Mouse (Mus musculus): Measurements from ENCODE around the gene Gm45233. TPM values are rescaled to one million over a fixed set of nuclear protein-coding genes. Genes with fewer than 3 reads are reported as not detected.
A peak's percentile ranks its signal among the peaks of the same experiment; 100 is the strongest.

The Gm45233 gene
- polyA plus RNA-seq, 1 experiment = not detected

DNA sequence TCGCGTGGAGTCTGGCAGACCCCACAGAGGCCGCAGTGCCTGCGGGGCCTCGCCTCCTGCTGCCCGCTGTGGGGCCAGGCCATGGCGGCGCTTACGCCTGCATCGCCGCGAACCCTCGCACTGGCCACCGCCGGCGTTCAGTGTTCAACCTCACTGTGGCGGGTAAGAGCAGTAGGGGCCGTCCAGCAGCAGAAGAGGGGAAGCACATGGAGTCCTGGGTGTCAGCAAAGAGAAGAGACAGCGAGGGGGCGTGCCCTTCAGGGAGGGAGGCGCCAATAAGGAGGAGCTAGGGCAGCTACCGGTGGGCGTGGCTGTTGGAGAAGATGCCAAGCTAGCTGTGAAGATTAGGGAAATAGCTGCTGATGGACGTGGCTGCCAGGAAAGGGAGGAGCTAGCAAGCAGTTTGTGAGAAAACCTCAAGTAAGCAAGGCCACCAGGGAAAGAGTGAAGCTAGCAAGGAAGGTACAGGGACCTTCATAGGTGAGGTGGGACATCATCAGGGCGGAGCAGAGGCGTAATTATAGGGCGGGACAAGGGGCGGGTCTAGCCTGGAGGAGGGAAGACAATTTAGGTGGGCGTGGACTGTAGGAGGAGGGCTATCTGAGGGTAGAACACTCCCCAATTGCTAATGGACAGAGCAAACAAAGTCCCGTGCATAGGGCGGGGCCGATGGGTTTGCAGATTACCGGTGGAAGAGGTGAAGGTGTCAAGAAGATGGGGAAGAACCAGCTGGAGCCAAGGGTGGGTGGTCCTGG, 21.6 kb downstream of the Gm45233 start:
- peaks cover 1% of the 10 kb centered on the region; the same call in 1 of the 2 replicates for H3K4me1 ChIP-seq (ENCODE audit: control insufficient read depth, insufficient read depth, insufficient read length, low read length)
- H3K27ac ChIP-seq (replicated peaks; ENCODE audit: low read depth, low read length) = 0 out of 2 replicates have a peak overlapping the region, but pooled peaks have one; percentile 1
- H3K4me3 ChIP-seq (ENCODE audit: insufficient read depth, low read depth, low read length) = peak overlapping the region; percentile 63

- Histone ChIP-seq H3K27ac (replicated peaks; ENCODE audit: low read depth, low read length) (0 out of 2 replicates have a peak overlapping the region, but pooled peaks have one; percentile 1), H3K4me3 (ENCODE audit: insufficient read depth, low read depth, low read length) (peak overlapping the region; percentile 63)
These were observed 22.3 kb downstream of the Gm45233 start for GRCm38 (mm10) chr7:43466099-43466694.

GRCm38 (mm10) chr7:43470373-43470772, 26.4 kb downstream of the Gm45233 start:
- no peak overlapping the region for H3K4me3 ChIP-seq (ENCODE audit: insufficient read depth, low read depth, low read length)
- no peaks in the 10 kb centered on the region for H3K4me1 ChIP-seq (ENCODE audit: control insufficient read depth, insufficient read depth, insufficient read length, low read length)
- H3K27ac ChIP-seq (replicated peaks; ENCODE audit: low read depth, low read length) = no peak overlapping the region

More at GRCm38 (mm10) chr7:43466099-43466694, 22.3 kb downstream of the Gm45233 start:
- H3K4me1 ChIP-seq (ENCODE audit: control insufficient read depth, insufficient read depth, insufficient read length, low read length) = no peaks in the 10 kb centered on the region

GRCm38 (mm10) chr7:43475706-43476105, 31.8 kb downstream of the Gm45233 start:
- Histone ChIP-seq H3K4me1 (ENCODE audit: control insufficient read depth, insufficient read depth, insufficient read length, low read length) (no peaks in the 10 kb centered on the region), H3K27ac (replicated peaks; ENCODE audit: low read depth, low read length) (no peak overlapping the region), H3K4me3 (ENCODE audit: insufficient read depth, low read depth, low read length) (no peak overlapping the region)

- H3K4me3 ChIP-seq (ENCODE audit: insufficient read depth, low read depth, low read length) = no peak overlapping the region
- H3K4me1 ChIP-seq (ENCODE audit: control insufficient read depth, insufficient read depth, insufficient read length, low read length) = no peaks in the 10 kb centered on the region
- H3K27ac ChIP-seq (replicated peaks; ENCODE audit: low read depth, low read length) = no peak overlapping the region
These were observed 32.4 kb downstream of the Gm45233 start for GRCm38 (mm10) chr7:43476376-43476775.

GRCm38 (mm10) chr7:43481191-43481590, 37.3 kb downstream of the Gm45233 start:
- H3K4me1 ChIP-seq (ENCODE audit: control insufficient read depth, insufficient read depth, insufficient read length, low read length) = no peaks in the 10 kb centered on the region
- H3K4me3 ChIP-seq (ENCODE audit: insufficient read depth, low read depth, low read length) = no peak overlapping the region
- no peak overlapping the region for H3K27ac ChIP-seq (replicated peaks; ENCODE audit: low read depth, low read length)

DNA sequence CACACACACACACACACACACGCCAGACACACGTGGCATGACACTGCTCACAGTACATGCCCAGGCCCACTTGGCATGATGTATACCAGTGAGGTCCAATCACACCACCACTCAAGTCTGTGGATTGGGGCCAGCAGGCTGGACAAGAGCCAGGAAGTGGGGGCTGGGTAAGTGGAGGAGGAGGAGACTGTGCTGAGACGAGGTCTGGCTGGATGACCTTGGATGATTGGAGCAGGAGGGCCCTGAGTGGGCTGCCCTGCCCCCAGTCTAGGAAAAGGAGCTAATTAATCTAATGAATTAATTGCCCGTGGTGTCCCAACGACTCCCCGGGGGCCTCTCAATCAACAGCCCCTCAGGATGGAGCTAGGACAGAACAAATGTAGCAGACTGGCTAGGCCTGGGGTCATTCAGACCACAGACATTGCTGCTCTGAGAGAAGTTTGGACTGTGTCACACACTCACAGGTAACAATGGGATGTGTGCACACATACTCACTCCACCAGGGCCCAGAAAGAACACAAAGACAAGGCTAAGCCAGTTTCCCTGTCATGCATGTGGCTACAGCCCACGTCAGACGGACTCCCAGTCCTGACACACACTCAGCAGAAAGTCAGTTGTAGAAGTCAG, 38.3 kb downstream of the Gm45233 start:
- Histone ChIP-seq H3K4me1 (ENCODE audit: control insufficient read depth, insufficient read depth, insufficient read length, low read length) (no peaks in the 10 kb centered on the region), H3K27ac (replicated peaks; ENCODE audit: low read depth, low read length) (no peak overlapping the region), H3K4me3 (ENCODE audit: insufficient read depth, low read depth, low read length) (no peak overlapping the region)

GRCm38 (mm10) chr7:43483236-43483635, 39.3 kb downstream of the Gm45233 start:
- no peak overlapping the region for H3K4me3 ChIP-seq (ENCODE audit: insufficient read depth, low read depth, low read length)
- H3K4me1 ChIP-seq (ENCODE audit: control insufficient read depth, insufficient read depth, insufficient read length, low read length) = no peaks in the 10 kb centered on the region
- no peak overlapping the region for H3K27ac ChIP-seq (replicated peaks; ENCODE audit: low read depth, low read length)

DNA sequence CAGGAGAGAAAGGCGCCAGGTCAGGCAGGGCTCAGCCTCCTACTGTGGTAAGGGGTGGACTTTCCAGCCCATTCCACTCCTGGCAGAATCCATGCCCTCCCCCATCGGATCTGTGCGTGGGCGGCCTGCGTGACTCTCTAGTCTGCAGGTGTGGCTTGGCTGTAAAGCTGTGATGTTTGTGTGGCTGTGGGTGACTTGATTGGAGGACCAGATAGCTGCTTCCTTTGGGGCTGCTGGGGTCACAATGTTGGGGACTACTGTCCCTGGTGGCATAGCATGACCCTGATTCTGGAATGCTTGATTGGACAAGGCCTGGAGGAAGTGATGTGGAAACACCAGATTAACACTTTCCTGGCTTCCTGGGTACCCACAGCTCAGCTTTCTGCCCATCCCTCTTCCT, 44.7 kb downstream of the Gm45233 start:
- H3K27ac ChIP-seq (replicated peaks; ENCODE audit: low read depth, low read length) = no peak overlapping the region
- H3K4me1 ChIP-seq (ENCODE audit: control insufficient read depth, insufficient read depth, insufficient read length, low read length) = no peaks in the 10 kb centered on the region; the same call in 1 of the 2 replicates
- H3K4me3 ChIP-seq (ENCODE audit: insufficient read depth, low read depth, low read length) = no peak overlapping the region

GRCm38 (mm10) chr7:43489631-43490125, 45.8 kb downstream of the Gm45233 start, which contains the start of gene Iglon5:
Iglon5 (minus strand) TSS chr7:43490075.
- H3K4me3 ChIP-seq (ENCODE audit: insufficient read depth, low read depth, low read length) = peak within 1 kb of the TSS; percentile 32; the same call in 1 of the 2 replicates
- H3K4me1 ChIP-seq (ENCODE audit: control insufficient read depth, insufficient read depth, insufficient read length, low read length) = no peaks in the 10 kb centered on the region; the same call in 1 of the 2 replicates
- H3K27ac ChIP-seq (replicated peaks; ENCODE audit: low read depth, low read length) = no peak within 1 kb of the TSS

- H3K27ac ChIP-seq (replicated peaks; ENCODE audit: low read depth, low read length) = no peak overlapping the region
- H3K4me1 ChIP-seq (ENCODE audit: control insufficient read depth, insufficient read depth, insufficient read length, low read length) = no peaks in the 10 kb centered on the region; the same call in 1 of the 2 replicates
- H3K4me3 ChIP-seq (ENCODE audit: insufficient read depth, low read depth, low read length) = 0 out of 2 replicates have a peak overlapping the region, but pooled peaks have one; percentile 19
These were observed 46.3 kb downstream of the Gm45233 start for GRCm38 (mm10) chr7:43490182-43490584.

DNA sequence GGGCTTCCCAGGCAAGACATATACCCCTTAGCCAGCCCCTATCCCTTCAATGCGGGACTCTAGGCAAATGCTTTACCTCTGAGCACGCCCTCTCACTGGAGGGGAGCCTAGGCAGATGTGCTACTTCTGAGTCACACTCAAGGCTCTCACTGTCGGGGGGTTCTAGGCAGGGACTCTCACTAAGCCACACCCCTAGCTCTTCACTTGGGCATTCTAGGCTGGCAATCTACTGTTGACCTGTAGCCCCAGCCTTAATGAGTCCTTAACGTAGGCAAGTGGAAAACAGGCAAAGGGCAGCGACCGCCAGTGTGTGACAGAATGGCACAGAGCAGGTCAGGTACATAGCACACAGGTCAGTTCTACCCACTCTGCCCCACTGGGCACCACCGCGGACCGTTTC, 46.9 kb downstream of the Gm45233 start:
- Histone ChIP-seq H3K27ac (replicated peaks; ENCODE audit: low read depth, low read length) (no peak overlapping the region), H3K4me3 (ENCODE audit: insufficient read depth, low read depth, low read length) (no peak overlapping the region), H3K4me1 (ENCODE audit: control insufficient read depth, insufficient read depth, insufficient read length, low read length) (no peaks in the 10 kb centered on the region; the same call in 1 of the 2 replicates)

- H3K27ac ChIP-seq (replicated peaks; ENCODE audit: low read depth, low read length) = no peak overlapping the region
- H3K4me3 ChIP-seq (ENCODE audit: insufficient read depth, low read depth, low read length) = no peak overlapping the region
- no peaks in the 10 kb centered on the region for H3K4me1 ChIP-seq (ENCODE audit: control insufficient read depth, insufficient read depth, insufficient read length, low read length)
These were observed 51.6 kb downstream of the Gm45233 start for GRCm38 (mm10) chr7:43495343-43496021.

DNA sequence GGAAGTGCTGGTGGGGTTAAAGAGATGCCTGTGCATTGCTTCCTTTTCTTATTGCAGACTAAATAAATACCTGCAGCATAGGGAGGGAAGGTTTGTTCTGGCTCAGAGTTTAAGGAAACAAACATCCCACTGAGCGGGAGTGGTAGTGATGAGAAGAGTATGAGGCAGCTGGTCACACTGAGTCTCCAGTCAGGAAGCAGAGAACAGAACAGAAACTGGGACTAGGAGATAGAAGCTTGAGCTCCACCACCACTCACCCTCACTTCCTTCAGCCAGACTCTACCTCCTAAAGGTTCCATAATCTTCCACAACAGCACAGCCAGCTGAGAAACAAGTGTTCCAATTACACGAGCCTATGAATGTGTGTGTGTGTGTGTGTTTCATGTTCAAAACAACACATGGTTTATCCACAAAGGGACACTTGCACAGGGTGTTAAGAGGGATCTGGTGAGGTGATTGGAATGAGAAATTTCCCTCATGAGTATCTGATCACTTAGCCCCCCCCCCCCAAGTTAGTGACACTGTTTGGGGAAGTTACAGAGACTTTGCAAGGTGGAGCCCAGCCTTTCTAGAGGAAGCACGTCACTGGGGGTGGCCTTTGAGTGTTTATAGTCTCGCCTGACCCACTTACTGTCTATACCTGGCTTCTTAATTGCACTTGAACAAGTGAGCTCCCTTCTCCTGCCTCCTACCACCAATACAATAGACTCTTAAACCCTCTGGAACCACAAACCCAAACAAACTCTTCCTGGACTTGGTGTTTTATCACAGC, 68.0 kb downstream of the Gm45233 start:
- H3K4me1 ChIP-seq (ENCODE audit: control insufficient read depth, insufficient read depth, insufficient read length, low read length) = no peaks in the 10 kb centered on the region
- no peak overlapping the region for H3K27ac ChIP-seq (replicated peaks; ENCODE audit: low read depth, low read length)
- no peak overlapping the region for H3K4me3 ChIP-seq (ENCODE audit: insufficient read depth, low read depth, low read length)

All from brown adipose tissue, adult 24 weeks (tissue).